Mouse (Mus musculus) CH12.LX (cell line): Measurements from ENCODE around the gene Alkbh3. TPM values are rescaled to one million over a fixed set of nuclear protein-coding genes. Genes with fewer than 3 reads are reported as not detected.

ENCODE experiments used
- DNase-seq: peaks from one replicate; pipeline ENCODE4 v3.0.0-alpha.2; 2013; ENCODE audit errors: extremely low read depth
- H3K27ac ChIP-seq: 2 replicates; pipeline ENCODE4 v1.5.1; 2012; ENCODE audit warnings: low read depth, mild to moderate bottlenecking, control low read depth, moderate library complexity; ENCODE audit not compliant: insufficient read depth
- H3K27me3 ChIP-seq: replicated peaks from 2 replicates; pipeline ENCODE3; 2012; ENCODE audit warnings: inconsistent platforms
- H3K36me3 ChIP-seq, 2 experiments: replicated peaks in 1 of 2; 2 replicates each; pipeline versions ENCODE3 to v1.6.1; 2012; ENCODE audit warnings: inconsistent platforms in 1 of 2, low read length in 1 of 2, mild to moderate bottlenecking in 1 of 2, mixed read lengths in 1 of 2, moderate library complexity in 1 of 2; ENCODE audit not compliant: control insufficient read depth in 1 of 2, insufficient read depth in 1 of 2
- H3K4me1 ChIP-seq, 2 experiments: 2 replicates each; pipeline ENCODE4 v1.6.1; 2012; ENCODE audit warnings: inconsistent platforms in 1 of 2, moderate library complexity in 1 of 2; ENCODE audit not compliant: insufficient read depth in 2 of 2, control insufficient read depth in 1 of 2
- H3K4me2 ChIP-seq: 2 replicates; pipeline ENCODE4 v1.6.1; 2012; ENCODE audit warnings: low read depth, mild to moderate bottlenecking, control low read depth; ENCODE audit not compliant: poor library complexity, insufficient read depth, severe bottlenecking
- H3K4me3 ChIP-seq, 3 experiments: fragments of 150-350 bp in 1 of 3; sonication (generic) in 1 of 3; replicated peaks in 1 of 3; 2 replicates each; pipeline versions ENCODE3 to v1.5.1; 2011 to 2012; ENCODE audit warnings: low read depth in 2 of 3, low read length in 2 of 3, mild to moderate bottlenecking in 2 of 3, moderate library complexity in 2 of 3, control low read depth in 1 of 3, improper control_type of control experiment in 1 of 3, inconsistent platforms in 1 of 3, mixed read lengths in 1 of 3; ENCODE audit not compliant: poor library complexity in 1 of 3
- H3K79me2 ChIP-seq: replicated peaks from 2 replicates; pipeline ENCODE4 v1.6.1; 2012; ENCODE audit warnings: mild to moderate bottlenecking, moderate library complexity; ENCODE audit not compliant: control insufficient read depth, poor library complexity, insufficient read depth, severe bottlenecking; ENCODE audit errors: extremely low read depth
- H3K9ac ChIP-seq: 2 replicates; pipeline ENCODE4 v1.6.1; 2012; ENCODE audit warnings: low read depth, mild to moderate bottlenecking, control low read depth, moderate library complexity; ENCODE audit not compliant: insufficient read depth
- H3K9me3 ChIP-seq: replicated peaks from 2 replicates; pipeline ENCODE3; 2012; ENCODE audit warnings: low read length, inconsistent platforms, mixed read lengths
- BHLHE40 ChIP-seq: IDR thresholded peaks from 2 replicates; pipeline ENCODE4 v1.6.1; 2011; ENCODE audit warnings: mild to moderate bottlenecking, low read depth, low read length, improper control_type of control experiment
- CHD1 ChIP-seq: IDR thresholded peaks from 2 replicates; pipeline ENCODE4 v1.6.1; 2012; ENCODE audit warnings: low read depth, low read length, improper control_type of control experiment, inconsistent platforms
- ELF1 ChIP-seq: IDR thresholded peaks from 2 replicates; pipeline ENCODE4 v1.6.1; 2014; ENCODE audit warnings: low read depth, mild to moderate bottlenecking, inconsistent platforms, low read length, improper control_type of control experiment
- EP300 ChIP-seq: IDR thresholded peaks from 2 replicates; pipeline ENCODE4 v1.6.1; 2011; ENCODE audit warnings: low read length, improper control_type of control experiment
- JUN ChIP-seq: IDR thresholded peaks from 2 replicates; pipeline ENCODE4 v1.6.1; 2011; ENCODE audit warnings: low read depth, mild to moderate bottlenecking, low read length, improper control_type of control experiment, moderate library complexity; ENCODE audit not compliant: insufficient read depth
- KAT2A ChIP-seq: IDR thresholded peaks from 2 replicates; pipeline ENCODE4 v1.6.1; 2012; ENCODE audit warnings: low read length, improper control_type of control experiment, inconsistent platforms; ENCODE audit not compliant: insufficient replicate concordance
- MAZ ChIP-seq: IDR thresholded peaks from 2 replicates; pipeline ENCODE4 v1.6.1; 2012; ENCODE audit warnings: low read depth, mild to moderate bottlenecking, inconsistent platforms, low read length, improper control_type of control experiment, moderate library complexity
- MXI1 ChIP-seq: IDR thresholded peaks from 2 replicates; pipeline ENCODE4 v1.6.1; 2011; ENCODE audit warnings: mild to moderate bottlenecking, low read depth, low read length, improper control_type of control experiment
- NRF1 ChIP-seq: IDR thresholded peaks from 2 replicates; pipeline ENCODE4 v1.6.1; 2014; ENCODE audit warnings: low read depth, mild to moderate bottlenecking, inconsistent platforms, low read length, improper control_type of control experiment, moderate library complexity
- POLR2A ChIP-seq: IDR thresholded peaks from 2 replicates; pipeline ENCODE4 v1.6.1; 2011; ENCODE audit warnings: low read depth, mild to moderate bottlenecking, improper control_type of control experiment, low read length
- RAD21 ChIP-seq: IDR thresholded peaks from 2 replicates; pipeline ENCODE4 v1.6.1; 2011; ENCODE audit warnings: low read depth, mild to moderate bottlenecking, low read length, improper control_type of control experiment, moderate library complexity
- RCOR1 ChIP-seq: conservative IDR thresholded peaks from 2 replicates; pipeline ENCODE4 v1.6.1; 2012; ENCODE audit warnings: low read depth, mild to moderate bottlenecking, inconsistent platforms, low read length, improper control_type of control experiment
- SMC3 ChIP-seq: IDR thresholded peaks from 2 replicates; pipeline ENCODE4 v1.6.1; 2011; ENCODE audit warnings: low read depth, low read length, improper control_type of control experiment
- TBP ChIP-seq: conservative IDR thresholded peaks from 2 replicates; pipeline ENCODE4 v1.6.1; 2011; ENCODE audit warnings: low read depth, low read length, improper control_type of control experiment
- UBTF ChIP-seq: IDR thresholded peaks from 2 replicates; pipeline ENCODE4 v1.6.1; 2012; ENCODE audit warnings: low read depth, mild to moderate bottlenecking, inconsistent platforms, low read length, improper control_type of control experiment, moderate library complexity
- USF1 ChIP-seq: IDR thresholded peaks from 2 replicates; pipeline ENCODE4 v1.6.1; 2014; ENCODE audit warnings: low read depth, mild to moderate bottlenecking, inconsistent platforms, low read length, improper control_type of control experiment
- ZC3H11A ChIP-seq: IDR thresholded peaks from 2 replicates; pipeline ENCODE4 v1.6.1; 2012; ENCODE audit warnings: low read depth, mild to moderate bottlenecking, inconsistent platforms, low read length, improper control_type of control experiment
- ZKSCAN1 ChIP-seq: IDR thresholded peaks from 2 replicates; pipeline ENCODE4 v1.6.1; 2012; ENCODE audit warnings: low read depth, inconsistent platforms, low read length, improper control_type of control experiment, borderline replicate concordance
- ZMIZ1 ChIP-seq: IDR thresholded peaks from 2 replicates; pipeline ENCODE4 v1.6.1; 2012; ENCODE audit warnings: low read depth, mild to moderate bottlenecking, inconsistent platforms, low read length, improper control_type of control experiment
- ZNF384 ChIP-seq: IDR thresholded peaks from 2 replicates; pipeline ENCODE4 v1.6.1; 2012; ENCODE audit warnings: low read depth, low read length, improper control_type of control experiment, inconsistent platforms
- dilution Hi-C: fragments of 300-500 bp; cut with MboI; formaldehyde crosslinking; loops from 2 replicates; pipeline ENCODE4 v1.14.3; 2020; ENCODE audit warnings: low sequenced_read_pairs; ENCODE audit not compliant: extremely low pct_unique_long_range_greater_than_20kb, extremely low pct_ligation_motif_present
- in situ Hi-C: fragments of 300-500 bp; cut with MboI; formaldehyde crosslinking; loops from 3 replicates; pipeline ENCODE4 v1.14.3; 2019; ENCODE audit warnings: low sequenced_read_pairs, low pct_ligation_motif_present, low pct_unique_long_range_greater_than_20kb, mixed read lengths
- polyA plus RNA-seq: library from polyadenylated mRNA; unstranded; fragments of >175 nt; gene quantifications from 2 replicates; pipeline ENCODE4 v1.2.1, GENCODE M21; 2012; ENCODE audit warnings: low read depth; ENCODE audit not compliant: insufficient read length
- total RNA-seq, 2 experiments: library from RNA; depleted of rRNA; stranded (reverse); fragments of 300-350 nt in 1 of 2; fragments of >200 nt in 1 of 2; gene quantifications; 2 replicates each; pipeline ENCODE4 v1.2.3; 2012 to 2014

Gene Alkbh3
- total and polyA plus RNA-seq, 3 experiments, result 53.3 to 69.5 (median 57.9) TPM

DNA sequence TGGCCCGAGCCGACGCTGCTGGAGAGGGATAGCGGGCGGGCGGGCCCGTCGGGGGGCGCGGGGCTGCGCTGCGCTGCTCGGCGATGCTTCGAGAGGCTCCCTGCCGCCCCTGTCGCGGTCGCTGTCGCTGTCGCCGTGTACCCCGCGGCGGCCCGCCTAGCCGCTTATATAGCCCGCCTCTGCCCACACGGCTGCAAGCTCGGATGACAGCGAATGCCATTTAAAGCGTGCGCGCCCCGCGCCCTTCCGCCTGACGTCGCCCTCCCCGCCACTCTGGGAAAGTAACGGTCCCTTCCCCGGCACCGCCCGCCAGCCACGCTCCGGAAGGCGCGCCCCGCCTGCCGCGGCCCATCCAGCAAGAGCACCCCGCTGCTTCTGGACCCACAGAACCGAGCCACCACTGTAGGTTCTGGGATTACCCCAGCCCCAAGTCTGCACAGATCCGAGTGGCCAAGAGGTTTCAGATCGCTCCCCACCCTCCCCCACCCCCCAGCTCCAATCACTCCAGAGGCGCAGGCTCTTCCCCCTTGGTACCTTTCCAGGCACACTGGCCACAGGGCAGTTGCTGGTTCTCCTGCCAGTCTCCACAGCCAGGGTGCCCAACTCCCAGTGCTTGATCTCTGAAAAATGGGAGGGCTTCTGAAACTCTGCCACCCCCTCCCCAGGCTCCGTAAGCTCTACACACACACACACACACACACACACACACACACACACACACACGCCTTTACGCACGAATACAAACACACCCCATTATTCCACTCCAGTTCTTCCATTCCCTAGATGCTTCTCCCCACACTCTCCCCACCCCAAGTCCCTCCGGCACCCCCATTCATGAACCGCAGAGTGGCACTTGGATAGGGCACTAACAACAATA is 53.5 kb downstream of the Alkbh3 start, which contains the start of gene Gm13889:
Gene Gm13889, minus strand, starts transcription at position 294 of the 877 bp plus-strand sequence.
- no peak within 1 kb of the TSS for H3K27ac ChIP-seq
- in situ Hi-C loops, result no loop called here
- no peak within 1 kb of the TSS for H3K4me2 ChIP-seq
- peaks cover 18% of the 10 kb centered on the region for H3K9me3 ChIP-seq
- TF ChIP-seq TBP, result no peak
- TF ChIP-seq ZNF384, result no peak
- TF ChIP-seq MAZ, result no peak
- no peak for TF ChIP-seq POLR2A
- TF ChIP-seq ZKSCAN1, result no peak
- no peak for TF ChIP-seq ZMIZ1
- no peak for TF ChIP-seq RAD21
- no peak for TF ChIP-seq EP300
- TF ChIP-seq KAT2A, result no peak
- no peak for TF ChIP-seq CHD1
- no peak for TF ChIP-seq BHLHE40
- no peak for TF ChIP-seq JUN
- TF ChIP-seq USF1, result no peak
- TF ChIP-seq NRF1, result no peak
- no peak for TF ChIP-seq MXI1
- no peak for TF ChIP-seq ELF1
- no peak for TF ChIP-seq RCOR1
- H3K4me1 ChIP-seq, result no peaks in the 10 kb centered on the region
- H3K27me3 ChIP-seq, result no peaks in the 10 kb centered on the region
- no peaks in the 10 kb centered on the region for H3K36me3 ChIP-seq
- DNase-seq, result no peak
- dilution Hi-C loops, result no loop called here
- no peak within 1 kb of the TSS for H3K4me3 ChIP-seq
- no peaks in the 10 kb centered on the region for H3K79me2 ChIP-seq
- H3K9ac ChIP-seq, result no peak within 1 kb of the TSS

DNA sequence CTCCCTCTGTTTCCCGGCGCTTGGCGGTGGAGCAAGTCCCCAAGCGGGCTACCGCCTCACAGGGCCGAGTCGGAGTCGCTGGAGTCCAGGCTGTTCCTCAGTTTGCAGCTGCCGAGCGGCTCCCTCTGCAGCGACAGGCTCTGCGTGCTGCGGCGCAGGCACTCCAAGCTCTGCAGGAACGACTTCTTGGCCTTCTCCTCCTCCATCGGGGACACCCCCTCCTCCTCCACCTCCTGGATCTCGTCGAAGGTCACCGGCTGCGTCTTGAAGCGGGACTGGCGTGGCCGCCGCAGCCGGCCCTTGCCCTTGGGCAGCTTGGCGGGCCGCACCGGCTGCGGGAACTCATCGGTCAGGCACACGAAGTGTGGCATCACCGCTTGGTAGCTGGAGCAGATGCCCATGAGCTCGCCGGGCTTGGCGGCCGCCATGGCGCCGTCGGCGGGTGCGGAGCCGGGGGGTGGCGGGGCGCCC is 54.2 kb downstream of the Alkbh3 start:
- H3K4me2 ChIP-seq, result no peak overlapping the region
- dilution Hi-C loops (no loop called here), in situ Hi-C loops (no loop called here)
- no peak overlapping the region for H3K9ac ChIP-seq
- H3K9me3 ChIP-seq, result peaks cover 12% of the 10 kb centered on the region
- no peak for DNase-seq
- no peak for TF ChIP-seq USF1
- TF ChIP-seq RCOR1, result no peak
- no peak for TF ChIP-seq NRF1
- TF ChIP-seq BHLHE40, result no peak
- TF ChIP-seq SMC3, result no peak
- no peak for TF ChIP-seq CHD1
- no peak for TF ChIP-seq ZC3H11A
- no peak for TF ChIP-seq UBTF
- H3K36me3 ChIP-seq, result no peaks in the 10 kb centered on the region
- H3K27me3 ChIP-seq, result no peaks in the 10 kb centered on the region
- H3K4me3 ChIP-seq, result no peak overlapping the region
- H3K79me2 ChIP-seq, result no peaks in the 10 kb centered on the region
- no peaks in the 10 kb centered on the region for H3K4me1 ChIP-seq
- no peak overlapping the region for H3K27ac ChIP-seq
